Mouse (Mus musculus) hindbrain, embryonic 15.5 days (tissue): ENCODE data around the gene Samd4b. TPM values are rescaled to one million over a fixed set of nuclear protein-coding genes. Genes with fewer than 3 reads are reported as not detected.

ENCODE experiments used
- ATAC-seq: fragments of 200-750 bp; cut with Nextera tagmentation; 2 replicates; pipeline ENCODE4 v1.8.0; 2017; ENCODE audit warnings: low read depth, moderate number of reproducible peaks, moderate TSS enrichment; ENCODE audit not compliant: low FRiP score
- H3K27ac ChIP-seq: fragments of 300-500 bp; sonication (generic); replicated peaks from 2 replicates; pipeline ENCODE4 v1.5.1; 2015; ENCODE audit warnings: mild to moderate bottlenecking, inconsistent platforms
- H3K27me3 ChIP-seq: fragments of 300-500 bp; sonication (generic); 2 replicates; pipeline ENCODE4 v1.6.1; 2015; ENCODE audit warnings: control low read depth, inconsistent platforms
- H3K36me3 ChIP-seq: fragments of 300-500 bp; sonication (generic); 2 replicates; pipeline ENCODE4 v1.6.1; 2015; ENCODE audit warnings: control low read depth, inconsistent platforms
- H3K4me1 ChIP-seq: fragments of 300-500 bp; sonication (generic); replicated peaks from 2 replicates; pipeline ENCODE4 v1.6.1; 2015; ENCODE audit warnings: control low read depth, inconsistent platforms
- H3K4me2 ChIP-seq: fragments of 300-500 bp; sonication (generic); 2 replicates; pipeline ENCODE4 v1.6.1; 2015; ENCODE audit warnings: moderate library complexity, mild to moderate bottlenecking, inconsistent platforms
- H3K4me3 ChIP-seq: fragments of 300-500 bp; sonication (generic); 2 replicates; pipeline ENCODE4 v1.5.1; 2015; ENCODE audit warnings: mild to moderate bottlenecking, inconsistent platforms
- H3K9ac ChIP-seq: fragments of 300-500 bp; sonication (generic); 2 replicates; pipeline ENCODE4 v1.6.1; 2015; ENCODE audit warnings: inconsistent platforms
- H3K9me3 ChIP-seq: fragments of 300-500 bp; sonication (generic); 2 replicates; pipeline ENCODE4 v1.6.1; 2016; ENCODE audit warnings: control low read depth, inconsistent platforms
- whole genome bisulfite sequencing: fragments of 180-500 bp; shearing (Covaris S2); methylation state at CpG from one replicate; pipeline ENCODE4 v1.1.7; 2015; 5-methylcytosine and 5-hydroxymethylcytosine counted together
- polyA plus RNA-seq: library from polyadenylated mRNA; unstranded; fragments of >200 nt; fragmentation: Nextera tagmentation; extraction: Ambion mirVana; gene quantifications from 2 replicates; pipeline ENCODE4 v1.2.1, GENCODE M21; 2015

Gene Samd4b
- polyA plus RNA-seq, 1 experiment from 2014 or later, result 28.1 TPM

- WGBS, result 67% methylated on average over 13 of the region's 13 CpGs
These were observed 149.8 kb downstream of the Samd4b start for GRCm38 (mm10) chr7:28447865-28448820.

GRCm38 (mm10) chr7:28447101-28447830, 150.7 kb downstream of the Samd4b start:
- Histone ChIP-seq H3K9ac (no peak overlapping the region), H3K9me3 (no peaks in the 10 kb centered on the region), H3K36me3 (no peaks in the 10 kb centered on the region), H3K27ac (no peak overlapping the region), H3K27me3 (peaks cover 5% of the 10 kb centered on the region; the same call in 1 of the 2 replicates), H3K4me2 (no peak overlapping the region), H3K4me1 (peaks cover 11% of the 10 kb centered on the region; the same call in 1 of the 2 replicates), H3K4me3 (no peak overlapping the region)
- no peak for ATAC-seq
- 16% methylated on average over 12 of the region's 12 CpGs for WGBS

More at GRCm38 (mm10) chr7:28447865-28448820, 149.8 kb downstream of the Samd4b start:
- Histone ChIP-seq H3K9me3 (no peaks in the 10 kb centered on the region), H3K27me3 (peaks cover 5% of the 10 kb centered on the region; the same call in 1 of the 2 replicates), H3K4me2 (no peak overlapping the region), H3K4me3 (no peak overlapping the region), H3K36me3 (no peaks in the 10 kb centered on the region), H3K27ac (no peak overlapping the region), H3K9ac (no peak overlapping the region), H3K4me1 (peaks cover 17% of the 10 kb centered on the region)
- no peak for ATAC-seq

- WGBS, result 9% methylated on average over 12 of the region's 12 CpGs
- no peak overlapping the region for H3K27ac ChIP-seq
- H3K9ac ChIP-seq, result no peak overlapping the region
- no peak for ATAC-seq
- no peaks in the 10 kb centered on the region for H3K36me3 ChIP-seq
- peaks cover 11% of the 10 kb centered on the region; the same call in 1 of the 2 replicates for H3K4me1 ChIP-seq
- peaks cover 5% of the 10 kb centered on the region; the same call in 1 of the 2 replicates for H3K27me3 ChIP-seq
- no peaks in the 10 kb centered on the region for H3K9me3 ChIP-seq
- H3K4me2 ChIP-seq, result no peak overlapping the region
- no peak overlapping the region for H3K4me3 ChIP-seq
These were observed 151.5 kb downstream of the Samd4b start for GRCm38 (mm10) chr7:28446446-28446845.

GRCm38 (mm10) chr7:28444344-28444974, 153.5 kb downstream of the Samd4b start:
- no peak overlapping the region for H3K4me3 ChIP-seq
- ATAC-seq, result no peak
- H3K36me3 ChIP-seq, result no peaks in the 10 kb centered on the region
- peaks cover 5% of the 10 kb centered on the region; the same call in 1 of the 2 replicates for H3K27me3 ChIP-seq
- H3K27ac ChIP-seq, result no peak overlapping the region
- 87% methylated on average over 13 of the region's 13 CpGs for WGBS
- no peaks in the 10 kb centered on the region for H3K9me3 ChIP-seq
- no peak overlapping the region for H3K4me2 ChIP-seq
- no peak overlapping the region for H3K9ac ChIP-seq
- peaks cover 11% of the 10 kb centered on the region; the same call in 1 of the 2 replicates for H3K4me1 ChIP-seq

- Histone ChIP-seq H3K36me3 (no peaks in the 10 kb centered on the region), H3K27ac (no peak overlapping the region), H3K4me3 (no peak overlapping the region), H3K27me3 (peaks cover 5% of the 10 kb centered on the region; the same call in 1 of the 2 replicates), H3K4me2 (no peak overlapping the region), H3K9ac (no peak overlapping the region), H3K9me3 (no peaks in the 10 kb centered on the region), H3K4me1 (peaks cover 11% of the 10 kb centered on the region; the same call in 1 of the 2 replicates)
- no peak for ATAC-seq
- WGBS, result 47% methylated on average over 4 of the region's 4 CpGs
These were observed 155.3 kb downstream of the Samd4b start for GRCm38 (mm10) chr7:28442688-28443087.

GRCm38 (mm10) chr7:28441776-28442485, 156.0 kb downstream of the Samd4b start:
- no peak overlapping the region for H3K4me3 ChIP-seq
- peaks cover 8% of the 10 kb centered on the region for H3K4me1 ChIP-seq
- ATAC-seq, result no peak
- H3K4me2 ChIP-seq, result no peak overlapping the region
- H3K36me3 ChIP-seq, result no peaks in the 10 kb centered on the region
- H3K27ac ChIP-seq, result no peak overlapping the region
- H3K9me3 ChIP-seq, result no peaks in the 10 kb centered on the region
- no peak overlapping the region for H3K9ac ChIP-seq
- H3K27me3 ChIP-seq, result peaks cover 5% of the 10 kb centered on the region; the same call in 1 of the 2 replicates
- WGBS, result 94% methylated on average over 13 of the region's 14 CpGs

- H3K9ac ChIP-seq, result no peak overlapping the region
- H3K36me3 ChIP-seq, result no peaks in the 10 kb centered on the region
- H3K27me3 ChIP-seq, result peaks cover 3% of the 10 kb centered on the region; the same call in 1 of the 2 replicates
- H3K4me2 ChIP-seq, result no peak overlapping the region
- WGBS, result 60% methylated on average over 2 of the region's 2 CpGs
- no peak for ATAC-seq
- H3K9me3 ChIP-seq, result no peaks in the 10 kb centered on the region
- H3K4me3 ChIP-seq, result no peak overlapping the region
- no peak overlapping the region for H3K27ac ChIP-seq
- peaks cover 5% of the 10 kb centered on the region for H3K4me1 ChIP-seq
These were observed 157.2 kb downstream of the Samd4b start for GRCm38 (mm10) chr7:28440739-28441138.

- Histone ChIP-seq H3K4me3 (no peak overlapping the region), H3K36me3 (no peaks in the 10 kb centered on the region), H3K9me3 (no peaks in the 10 kb centered on the region), H3K27me3 (no peaks in the 10 kb centered on the region), H3K4me1 (peaks cover 23% of the 10 kb centered on the region), H3K27ac (no peak overlapping the region), H3K4me2 (no peak overlapping the region), H3K9ac (no peak overlapping the region)
- WGBS, result 84% methylated on average over 2 of the region's 2 CpGs
- ATAC-seq, result no peak
These were observed 159.2 kb downstream of the Samd4b start for GRCm38 (mm10) chr7:28438771-28439170.

- ATAC-seq, result no peak
- H3K27me3 ChIP-seq, result no peaks in the 10 kb centered on the region
- no peak overlapping the region for H3K9ac ChIP-seq
- no peaks in the 10 kb centered on the region for H3K9me3 ChIP-seq
- H3K4me2 ChIP-seq, result no peak overlapping the region
- no peaks in the 10 kb centered on the region for H3K36me3 ChIP-seq
- H3K27ac ChIP-seq, result no peak overlapping the region
- H3K4me1 ChIP-seq, result peaks cover 31% of the 10 kb centered on the region
- H3K4me3 ChIP-seq, result no peak overlapping the region
These were observed 160.0 kb downstream of the Samd4b start for GRCm38 (mm10) chr7:28437964-28438363.

- peak; percentile 17 for ATAC-seq
- WGBS, result 3% methylated on average over 16 of the region's 16 CpGs
- Histone ChIP-seq H3K4me2 (peak within 1 kb of the TSS; percentile 70), H3K36me3 (no peaks in the 10 kb centered on the region), H3K4me1 (peaks cover 38% of the 10 kb centered on the region), H3K9ac (peak within 1 kb of the TSS; percentile 76), H3K27ac (peak within 1 kb of the TSS; percentile 84), H3K27me3 (no peaks in the 10 kb centered on the region), H3K4me3 (peak within 1 kb of the TSS; percentile 93), H3K9me3 (no peaks in the 10 kb centered on the region)
These were observed 160.9 kb downstream of the Samd4b start, which contains the start of gene Gmfg for GRCm38 (mm10) chr7:28436932-28437570. TSS of gene Gmfg (plus strand) at chr7:28437447.
